Mouse (Mus musculus) C2C12 (cell line): ENCODE results near the gene Nt5c3. TPM values are rescaled to one million over a fixed set of nuclear protein-coding genes. Genes with fewer than 3 reads are reported as not detected.

Experiments
- H3K27me3 ChIP-seq: one replicate; pipeline ENCODE4 v1.6.1; 2011; ENCODE audit not compliant: control insufficient read depth, insufficient read depth, insufficient read length
- H3K36me3 ChIP-seq: one replicate; pipeline ENCODE4 v1.6.1; 2011; ENCODE audit not compliant: control insufficient read depth, insufficient read depth
- H3K4me3 ChIP-seq: one replicate; pipeline ENCODE4 v1.5.1; 2011; ENCODE audit warnings: mild to moderate bottlenecking, control low read depth; ENCODE audit not compliant: poor library complexity, insufficient read depth, severe bottlenecking
- H3K79me2 ChIP-seq: one replicate; pipeline ENCODE4 v1.6.1; 2011; ENCODE audit not compliant: control insufficient read depth, insufficient read depth
- H3K79me3 ChIP-seq: one replicate; pipeline ENCODE4 v1.6.1; 2011; ENCODE audit warnings: low read depth, control low read depth
- H3ac ChIP-seq: one replicate; pipeline ENCODE3; 2011; ENCODE audit warnings: low read depth; ENCODE audit not compliant: control insufficient read depth, insufficient read length
- CEBPB ChIP-seq: IDR thresholded peaks from one replicate; pipeline ENCODE4 v1.6.1; 2011; ENCODE audit warnings: low read depth, mild to moderate bottlenecking, control low read depth, moderate library complexity
- CTCF ChIP-seq: IDR thresholded peaks from one replicate; pipeline ENCODE4 v1.5.1; 2011; ENCODE audit not compliant: control insufficient read depth, insufficient read depth, insufficient read length
- FOSL1 ChIP-seq: IDR thresholded peaks from one replicate; pipeline ENCODE4 v1.8.0; 2011; ENCODE audit warnings: mild to moderate bottlenecking, low read length; ENCODE audit not compliant: poor library complexity, insufficient read depth, severe bottlenecking
- MAX ChIP-seq: IDR thresholded peaks from one replicate; pipeline ENCODE4 v1.6.1; 2011; ENCODE audit warnings: mild to moderate bottlenecking, control low read depth
- MYOD1 ChIP-seq: IDR thresholded peaks from one replicate; pipeline ENCODE4 v1.6.1; 2011; ENCODE audit warnings: low read depth; ENCODE audit not compliant: control insufficient read depth, insufficient read length
- MYOG ChIP-seq: IDR thresholded peaks from one replicate; pipeline ENCODE4 v1.6.1; 2011; ENCODE audit not compliant: control insufficient read depth, insufficient read length; ENCODE audit errors: extremely low read depth
- USF1 ChIP-seq: IDR thresholded peaks from one replicate; pipeline ENCODE4 v1.6.1; 2011; ENCODE audit warnings: low read depth, mild to moderate bottlenecking, control low read depth, moderate library complexity
- polyA plus RNA-seq: library from polyadenylated mRNA; unstranded; fragments of >200 nt; fragmentation: generic; extraction: Trizol; gene quantifications from one replicate; pipeline ENCODE4 v1.2.1, GENCODE M21; 2012; ENCODE audit warnings: missing spikeins

The Nt5c3 gene
- polyA plus RNA-seq, 1 experiment = 11.8 TPM

DNA sequence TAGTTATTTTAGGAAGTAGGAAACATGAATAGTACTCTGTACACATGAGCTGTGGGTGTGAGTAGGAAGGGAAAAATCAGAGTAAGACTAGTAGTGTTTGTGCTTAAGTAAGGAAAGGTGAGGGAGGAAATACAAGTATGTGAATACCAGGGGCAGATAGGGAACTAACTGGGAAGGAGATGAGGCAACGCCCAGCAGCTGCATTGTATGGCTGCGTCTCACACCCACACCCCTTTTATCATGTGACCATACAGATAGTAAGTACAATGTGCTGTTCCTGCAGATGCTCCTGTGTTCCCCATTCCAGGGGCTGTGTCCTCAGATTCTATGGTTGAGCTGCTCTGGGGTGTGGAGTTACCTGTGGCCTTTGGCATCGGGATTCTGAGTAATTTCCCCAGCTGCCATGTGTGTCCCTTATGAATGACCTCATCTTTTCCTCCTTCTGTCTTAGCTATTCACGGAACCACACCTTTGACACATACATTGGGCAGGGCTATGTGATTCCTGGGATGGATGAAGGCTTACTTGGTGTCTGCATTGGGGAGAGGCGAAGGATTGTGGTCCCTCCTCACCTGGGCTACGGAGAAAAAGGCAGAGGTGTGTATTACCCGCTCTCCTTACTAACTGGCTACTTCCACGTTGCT, 63.4 kb downstream of the Nt5c3 start:
- Histone ChIP-seq H3K79me3 (no peaks in the 10 kb centered on the region), H3K27me3 (no peaks in the 10 kb centered on the region), H3K79me2 (no peaks in the 10 kb centered on the region), H3K36me3 (peaks cover 34% of the 10 kb centered on the region), H3K4me3 (no peak overlapping the region), H3ac (no peak overlapping the region)
- TF ChIP-seq MYOG (no peak), CTCF (no peak)

DNA sequence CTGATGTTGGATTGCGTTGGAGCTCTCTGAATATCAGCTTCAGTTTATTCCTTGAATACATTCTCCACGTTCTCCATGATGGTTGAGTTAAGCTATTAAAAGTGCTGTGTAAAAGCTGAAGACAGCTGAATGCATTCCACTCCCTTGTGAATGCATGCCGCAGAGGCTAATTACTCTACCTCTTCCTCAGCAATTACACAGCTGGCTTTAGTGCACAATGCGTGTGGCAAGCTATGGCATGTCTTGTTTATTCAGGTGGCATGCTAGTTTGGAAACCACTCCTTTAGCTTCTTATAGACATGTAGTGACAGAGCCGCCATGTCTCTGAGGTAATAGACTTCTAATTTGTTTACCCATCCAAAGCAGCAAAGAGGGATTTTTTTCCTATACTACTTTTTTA, 67.0 kb downstream of the Nt5c3 start:
- Histone ChIP-seq H3K27me3 (no peaks in the 10 kb centered on the region), H3K79me3 (no peaks in the 10 kb centered on the region), H3K79me2 (no peaks in the 10 kb centered on the region), H3ac (no peak overlapping the region), H3K4me3 (no peak overlapping the region), H3K36me3 (peaks cover 32% of the 10 kb centered on the region)
- TF ChIP-seq FOSL1 (no peak), CTCF (no peak), MYOG (no peak), MYOD1 (no peak), USF1 (no peak), MAX (no peak), CEBPB (no peak)

DNA sequence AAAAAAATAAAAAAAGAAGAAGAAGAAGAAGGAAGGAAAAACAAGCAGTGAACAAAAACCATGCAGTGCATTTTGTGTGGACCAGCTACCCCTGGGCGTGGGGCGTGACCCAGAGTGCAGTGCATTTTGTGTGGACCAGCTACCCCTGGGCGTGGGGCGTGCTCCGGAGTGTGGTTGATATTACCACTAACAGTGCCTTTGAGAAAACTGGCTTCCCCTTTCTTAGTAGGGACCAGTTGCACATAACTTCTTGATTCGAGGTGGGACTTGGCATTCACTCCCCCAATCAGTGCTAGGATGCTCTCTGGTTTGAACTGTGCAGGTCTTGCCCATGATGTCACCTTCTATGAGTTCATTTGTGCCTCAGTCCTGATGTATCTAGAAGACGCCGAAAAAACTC, 68.9 kb downstream of the Nt5c3 start:
- Histone ChIP-seq H3K79me3 (no peaks in the 10 kb centered on the region), H3K27me3 (no peaks in the 10 kb centered on the region), H3K36me3 (peaks cover 43% of the 10 kb centered on the region), H3K79me2 (no peaks in the 10 kb centered on the region), H3ac (no peak overlapping the region), H3K4me3 (no peak overlapping the region)
- no peak for TF ChIP-seq CEBPB
- TF ChIP-seq MAX = no peak
- no peak for TF ChIP-seq MYOD1
- TF ChIP-seq MYOG = no peak
- no peak for TF ChIP-seq FOSL1
- TF ChIP-seq USF1 = no peak
- no peak for TF ChIP-seq CTCF

DNA sequence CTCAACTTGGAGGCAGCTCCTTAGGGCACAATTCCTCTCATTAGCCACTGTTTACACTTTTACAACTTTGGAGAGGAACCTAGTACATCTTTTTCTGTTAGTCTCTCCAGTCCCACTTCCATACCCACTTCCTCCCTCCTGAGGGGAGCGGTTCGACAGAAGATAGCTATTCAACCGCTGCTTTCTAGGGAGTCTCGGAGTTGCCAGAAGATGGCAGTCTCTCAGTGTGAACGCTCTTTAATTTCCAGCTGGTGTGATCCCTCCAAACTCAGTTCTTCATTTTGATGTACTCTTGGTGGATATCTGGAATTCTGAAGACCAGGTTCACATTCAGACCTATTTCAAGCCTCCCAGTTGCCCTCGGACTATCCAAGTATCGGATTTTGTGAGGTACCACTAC, 73.4 kb downstream of the Nt5c3 start:
- no peak overlapping the region for H3K4me3 ChIP-seq
- no peak for TF ChIP-seq MAX
- TF ChIP-seq MYOG = no peak
- no peak for TF ChIP-seq CEBPB
- TF ChIP-seq CTCF = no peak
- TF ChIP-seq MYOD1 = no peak
- TF ChIP-seq USF1 = no peak
- TF ChIP-seq FOSL1 = no peak
- no peaks in the 10 kb centered on the region for H3K27me3 ChIP-seq
- H3K79me2 ChIP-seq = no peaks in the 10 kb centered on the region
- H3ac ChIP-seq = no peak overlapping the region
- no peaks in the 10 kb centered on the region for H3K79me3 ChIP-seq
- H3K36me3 ChIP-seq = peaks cover 34% of the 10 kb centered on the region

DNA sequence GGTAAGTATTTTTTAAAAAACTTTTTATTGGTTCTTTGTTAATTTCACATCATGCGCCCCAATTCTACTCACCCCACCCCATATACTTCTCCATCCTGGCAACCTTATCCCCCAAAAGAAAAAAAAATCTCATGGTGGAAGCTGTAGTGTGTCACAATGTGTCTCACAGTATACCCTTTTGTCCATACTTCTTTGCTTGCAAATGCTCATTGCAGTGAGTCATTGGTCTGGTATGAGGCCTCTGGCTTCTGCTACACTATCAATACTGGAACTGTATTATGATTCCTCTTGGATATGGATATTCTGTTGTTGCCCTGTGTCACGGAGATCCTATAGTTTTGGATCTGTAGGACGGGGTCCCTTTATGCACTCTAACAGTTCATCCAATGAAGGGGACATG, 74.8 kb downstream of the Nt5c3 start:
- H3K36me3 ChIP-seq = peaks cover 29% of the 10 kb centered on the region
- no peaks in the 10 kb centered on the region for H3K79me3 ChIP-seq
- H3ac ChIP-seq = no peak overlapping the region
- H3K27me3 ChIP-seq = no peaks in the 10 kb centered on the region
- no peak overlapping the region for H3K4me3 ChIP-seq
- TF ChIP-seq MAX (no peak), CEBPB (no peak), MYOG (no peak), MYOD1 (no peak), FOSL1 (no peak)
- H3K79me2 ChIP-seq = no peaks in the 10 kb centered on the region

DNA sequence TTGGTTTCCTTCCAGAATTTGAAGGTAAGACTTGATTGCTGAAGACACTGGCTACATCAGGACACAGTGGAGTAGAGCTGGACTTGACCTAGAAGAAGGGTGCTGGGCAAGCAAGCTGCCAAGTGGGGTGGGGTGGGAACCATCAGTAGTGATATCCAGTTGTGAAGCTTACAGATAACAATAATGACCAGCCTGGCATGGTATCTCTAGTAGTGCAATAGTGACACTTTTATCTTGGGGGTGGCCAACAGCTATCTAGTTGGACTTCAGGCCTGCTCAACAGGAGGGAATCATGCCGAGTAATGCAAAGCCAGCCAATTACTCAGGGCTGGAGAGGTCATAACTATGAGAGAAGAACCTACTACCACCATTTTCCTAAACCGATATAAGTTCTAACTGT, 79.4 kb downstream of the Nt5c3 start:
- H3K79me2 ChIP-seq = peaks cover 19% of the 10 kb centered on the region
- peaks cover 5% of the 10 kb centered on the region for H3K79me3 ChIP-seq
- H3K36me3 ChIP-seq = peaks cover 16% of the 10 kb centered on the region
- TF ChIP-seq MAX (no peak), USF1 (no peak), MYOD1 (no peak), MYOG (no peak)
- H3K4me3 ChIP-seq = no peak overlapping the region
- no peaks in the 10 kb centered on the region for H3K27me3 ChIP-seq
- H3ac ChIP-seq = no peak overlapping the region

DNA sequence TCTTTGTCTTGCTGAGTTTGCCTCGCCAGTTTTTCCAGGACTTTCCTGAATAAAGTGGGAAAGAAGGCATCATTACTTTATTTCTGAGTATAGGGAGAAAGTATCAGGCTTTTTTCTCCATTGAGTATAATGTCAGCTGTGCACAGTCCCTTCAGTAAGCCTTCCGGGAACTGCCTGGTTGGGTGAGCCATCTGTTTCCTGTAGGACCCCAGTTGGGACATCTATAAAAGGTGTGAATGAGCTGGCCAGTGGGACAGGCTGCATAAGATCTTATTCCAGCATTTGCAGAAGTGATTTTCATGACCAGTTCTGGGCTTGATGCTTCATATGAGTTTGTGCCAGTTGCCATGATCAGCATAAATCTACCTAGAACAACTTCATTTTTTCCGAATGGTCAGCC, 80.5 kb downstream of the Nt5c3 start:
- no peak overlapping the region for H3K4me3 ChIP-seq
- H3K79me3 ChIP-seq = peaks cover 5% of the 10 kb centered on the region
- peaks cover 20% of the 10 kb centered on the region for H3K36me3 ChIP-seq

More for the DNA sequence above, 80.5 kb downstream of the Nt5c3 start:
- TF ChIP-seq CEBPB = no peak
- no peak for TF ChIP-seq USF1
- no peak for TF ChIP-seq MYOD1
- TF ChIP-seq MYOG = no peak
- TF ChIP-seq MAX = no peak
- TF ChIP-seq FOSL1 = no peak
- no peak for TF ChIP-seq CTCF
- H3K79me2 ChIP-seq = peaks cover 30% of the 10 kb centered on the region
- no peak overlapping the region for H3ac ChIP-seq
- no peaks in the 10 kb centered on the region for H3K27me3 ChIP-seq
